Mouse (Mus musculus): ENCODE data around the gene Antxrl.

DNA sequence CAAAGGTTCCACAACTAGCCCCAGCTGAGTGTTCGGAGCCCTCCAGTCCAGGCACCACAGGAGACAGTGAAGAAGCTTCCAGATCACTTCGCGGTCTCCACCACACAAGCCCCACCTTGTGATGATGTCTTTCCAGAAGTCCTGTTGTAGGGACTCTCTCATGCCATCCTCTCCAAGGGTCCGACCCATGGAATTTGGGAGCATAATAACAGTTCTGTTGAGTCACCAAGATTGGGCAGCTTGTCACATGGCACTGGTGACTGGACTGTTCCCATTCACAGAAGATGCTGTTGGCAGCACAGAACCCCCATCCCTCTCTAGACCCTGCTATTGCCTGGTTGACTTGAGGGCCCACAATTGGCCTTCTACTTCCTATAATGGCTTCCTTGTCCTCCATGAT is 36.1 kb upstream of the Antxrl start, which contains the start of gene Gm5460:
- no peak for TF ChIP-seq CTCF (IDR thresholded peaks at IDR 0.05)
- TF ChIP-seq EP300 (IDR thresholded peaks at IDR 0.05) = no peak
